Mouse (Mus musculus): ENCODE measurements at regions not wholly inside any gene's neighbourhood (a gene's known extent, or its start where the extent isn't known, plus 50 kb on each side); places are given as distances from the start of the nearest gene placed in this dataset.
A peak's percentile ranks its signal among the peaks of the same experiment; 100 is the strongest.

- Histone ChIP-seq H3K27me3 (ENCODE audit: control insufficient read depth, insufficient read depth, low read length) (no peaks in the 10 kb centered on the region), H3K27ac (ENCODE audit: insufficient read depth, low read length) (no peak overlapping the region), H3K4me1 (ENCODE audit: control insufficient read depth, insufficient read depth, low read length) (no peaks in the 10 kb centered on the region), H3K4me3 (replicated peaks; ENCODE audit: insufficient read depth, low read depth, low read length) (no peak overlapping the region)
- TF ChIP-seq CTCF (IDR thresholded peaks at IDR 0.05; ENCODE audit: borderline replicate concordance, insufficient read depth, low read depth, low read length) (no peak), POLR2A (IDR thresholded peaks at IDR 0.05; ENCODE audit: borderline replicate concordance, insufficient read depth, low read length) (no peak)
- WGBS = 76% methylated on average over 4 of the region's 4 CpGs
- DNase-seq = no peak
These were observed 217.7 kb downstream of the Gpat3 start for GRCm38 (mm10) chr5:101063254-101063653.

GRCm38 (mm10) chr5:101051591-101051990 is 206.1 kb downstream of the Gpat3 start:
- no peak overlapping the region for H3K4me3 ChIP-seq (replicated peaks; ENCODE audit: insufficient read depth, low read depth, low read length)
- H3K27ac ChIP-seq (ENCODE audit: insufficient read depth, low read length) = no peak overlapping the region
- DNase-seq = no peak
- no peaks in the 10 kb centered on the region for H3K4me1 ChIP-seq (ENCODE audit: control insufficient read depth, insufficient read depth, low read length)
- H3K27me3 ChIP-seq (ENCODE audit: control insufficient read depth, insufficient read depth, low read length) = no peaks in the 10 kb centered on the region
- TF ChIP-seq POLR2A (IDR thresholded peaks at IDR 0.05; ENCODE audit: borderline replicate concordance, insufficient read depth, low read length) (no peak), CTCF (IDR thresholded peaks at IDR 0.05; ENCODE audit: borderline replicate concordance, insufficient read depth, low read depth, low read length) (no peak)
- 94% methylated on average over 7 of the region's 7 CpGs for WGBS

GRCm38 (mm10) chr5:101040488-101040887 is 195.0 kb downstream of the Gpat3 start:
- TF ChIP-seq POLR2A (IDR thresholded peaks at IDR 0.05; ENCODE audit: borderline replicate concordance, insufficient read depth, low read length) (no peak), CTCF (IDR thresholded peaks at IDR 0.05; ENCODE audit: borderline replicate concordance, insufficient read depth, low read depth, low read length) (no peak)
- WGBS = 79% methylated on average over 9 of the region's 9 CpGs
- H3K27ac ChIP-seq (ENCODE audit: insufficient read depth, low read length) = no peak overlapping the region
- H3K4me1 ChIP-seq (ENCODE audit: control insufficient read depth, insufficient read depth, low read length) = no peaks in the 10 kb centered on the region
- no peak overlapping the region for H3K4me3 ChIP-seq (replicated peaks; ENCODE audit: insufficient read depth, low read depth, low read length)
- no peaks in the 10 kb centered on the region for H3K27me3 ChIP-seq (ENCODE audit: control insufficient read depth, insufficient read depth, low read length)
- DNase-seq = no peak

GRCm38 (mm10) chr5:101032968-101033367 is 187.5 kb downstream of the Gpat3 start:
- 53% methylated on average over 16 of the region's 16 CpGs for WGBS
- H3K4me3 ChIP-seq (replicated peaks; ENCODE audit: insufficient read depth, low read depth, low read length) = no peak overlapping the region
- H3K27me3 ChIP-seq (ENCODE audit: control insufficient read depth, insufficient read depth, low read length) = no peaks in the 10 kb centered on the region
- no peaks in the 10 kb centered on the region for H3K4me1 ChIP-seq (ENCODE audit: control insufficient read depth, insufficient read depth, low read length)
- no peak overlapping the region for H3K27ac ChIP-seq (ENCODE audit: insufficient read depth, low read length)
- DNase-seq = no peak
- TF ChIP-seq POLR2A (IDR thresholded peaks at IDR 0.05; ENCODE audit: borderline replicate concordance, insufficient read depth, low read length) = no peak
- no peak for TF ChIP-seq CTCF (IDR thresholded peaks at IDR 0.05; ENCODE audit: borderline replicate concordance, insufficient read depth, low read depth, low read length)

GRCm38 (mm10) chr5:101032147-101032900 is 186.8 kb downstream of the Gpat3 start:
- no peak overlapping the region for H3K27ac ChIP-seq (ENCODE audit: insufficient read depth, low read length)
- WGBS = 67% methylated on average over 12 of the region's 12 CpGs
- TF ChIP-seq POLR2A (IDR thresholded peaks at IDR 0.05; ENCODE audit: borderline replicate concordance, insufficient read depth, low read length) (no peak), CTCF (IDR thresholded peaks at IDR 0.05; ENCODE audit: borderline replicate concordance, insufficient read depth, low read depth, low read length) (no peak)

GRCm38 (mm10) chr5:101024796-101025195 is 179.3 kb downstream of the Gpat3 start:
- Histone ChIP-seq H3K27ac (ENCODE audit: insufficient read depth, low read length) (no peak overlapping the region), H3K4me3 (replicated peaks; ENCODE audit: insufficient read depth, low read depth, low read length) (no peak overlapping the region), H3K27me3 (ENCODE audit: control insufficient read depth, insufficient read depth, low read length) (no peaks in the 10 kb centered on the region; the same call in 1 of the 2 replicates), H3K4me1 (ENCODE audit: control insufficient read depth, insufficient read depth, low read length) (no peaks in the 10 kb centered on the region)
- TF ChIP-seq CTCF (IDR thresholded peaks at IDR 0.05; ENCODE audit: borderline replicate concordance, insufficient read depth, low read depth, low read length) (no peak), POLR2A (IDR thresholded peaks at IDR 0.05; ENCODE audit: borderline replicate concordance, insufficient read depth, low read length) (no peak)
- DNase-seq = no peak
- 75% methylated on average over 5 of the region's 5 CpGs for WGBS

More at GRCm38 (mm10) chr5:101032147-101032900, 186.8 kb downstream of the Gpat3 start:
- Histone ChIP-seq H3K4me1 (ENCODE audit: control insufficient read depth, insufficient read depth, low read length) (no peaks in the 10 kb centered on the region), H3K27me3 (ENCODE audit: control insufficient read depth, insufficient read depth, low read length) (no peaks in the 10 kb centered on the region), H3K4me3 (replicated peaks; ENCODE audit: insufficient read depth, low read depth, low read length) (no peak overlapping the region)
- DNase-seq = no peak

- no peaks in the 10 kb centered on the region; the same call in 1 of the 2 replicates for H3K27me3 ChIP-seq (ENCODE audit: control insufficient read depth, insufficient read depth, low read length)
- TF ChIP-seq CTCF (IDR thresholded peaks at IDR 0.05; ENCODE audit: borderline replicate concordance, insufficient read depth, low read depth, low read length) (no peak), POLR2A (IDR thresholded peaks at IDR 0.05; ENCODE audit: borderline replicate concordance, insufficient read depth, low read length) (no peak)
- no peaks in the 10 kb centered on the region for H3K4me1 ChIP-seq (ENCODE audit: control insufficient read depth, insufficient read depth, low read length)
- 9% methylated on average over 8 of the region's 8 CpGs for WGBS
- H3K27ac ChIP-seq (ENCODE audit: insufficient read depth, low read length) = no peak overlapping the region
- peak in 1 of 2 experiments; percentile 3 for DNase-seq
- no peak overlapping the region for H3K4me3 ChIP-seq (replicated peaks; ENCODE audit: insufficient read depth, low read depth, low read length)
These were observed 178.3 kb downstream of the Gpat3 start for GRCm38 (mm10) chr5:101023784-101024183.

- TF ChIP-seq CTCF (IDR thresholded peaks at IDR 0.05; ENCODE audit: borderline replicate concordance, insufficient read depth, low read depth, low read length) = peak; percentile 95
- no peak for TF ChIP-seq POLR2A (IDR thresholded peaks at IDR 0.05; ENCODE audit: borderline replicate concordance, insufficient read depth, low read length)
- DNase-seq = peak; percentile 48 to 64
These were observed 175.3 kb downstream of the Gpat3 start for GRCm38 (mm10) chr5:101020784-101021183.

More at GRCm38 (mm10) chr5:101020784-101021183, 175.3 kb downstream of the Gpat3 start:
- no peaks in the 10 kb centered on the region for H3K4me1 ChIP-seq (ENCODE audit: control insufficient read depth, insufficient read depth, low read length)
- H3K27ac ChIP-seq (ENCODE audit: insufficient read depth, low read length) = no peak overlapping the region
- no peak overlapping the region for H3K4me3 ChIP-seq (replicated peaks; ENCODE audit: insufficient read depth, low read depth, low read length)
- WGBS = 11% methylated on average over 11 of the region's 11 CpGs
- no peaks in the 10 kb centered on the region; the same call in 1 of the 2 replicates for H3K27me3 ChIP-seq (ENCODE audit: control insufficient read depth, insufficient read depth, low read length)

All from cerebellum, adult 2 months (tissue).